In genomic region chr10:86889440-86889839, GRCm38 (mm10) we compare ENCODE assay signal across 17 mouse cellular contexts.
A peak's percentile ranks its signal among the peaks of the same experiment; 100 is the strongest.
DNase-seq lines count a peak whose midpoint lies in the region; ATAC-seq and TF ChIP-seq lines count a peak whose summit lies in the region.
"Had no signal": no experiment of that assay in that cellular context is flagged by ENCODE, and none has a peak within 500 bp of the region (broad histone marks: within the 10 kb centered on the region; RNA-seq: fewer than 3 reads in every experiment).

No protein-coding gene starts in this region.

- H3K4me1 ChIP-seq in heart, embryonic 10.5 days: no peaks in the 10 kb centered on the region
- peaks cover 5% of the 10 kb centered on the region; the same call in 1 of the 2 replicates for H3K4me1 ChIP-seq in liver, postnatal 0 days (ENCODE audit: insufficient read depth)
- H3K4me1 ChIP-seq in liver, embryonic 11.5 days (replicated peaks; ENCODE audit: control insufficient read depth, insufficient read depth, low read length): no peaks in the 10 kb centered on the region
- H3K4me1 ChIP-seq in bone marrow macrophage, adult 2 months (ENCODE audit: control insufficient read depth, insufficient read depth, low read length): peaks cover 50% of the 10 kb centered on the region
- H3K4me1 ChIP-seq: hindbrain, embryonic 12.5 days; limb, embryonic 15.5 days; stomach, embryonic 15.5 days had no signal

- H3K27me3 ChIP-seq in heart, embryonic 10.5 days (ENCODE audit: insufficient read depth, poor library complexity, severe bottlenecking): no peaks in the 10 kb centered on the region; the same call in 1 of the 2 replicates
- H3K27me3 ChIP-seq in liver, postnatal 0 days (ENCODE audit: insufficient read depth, low read length): no peaks in the 10 kb centered on the region
- H3K27me3 ChIP-seq in liver, embryonic 11.5 days (replicated peaks; ENCODE audit: control insufficient read depth, insufficient read depth, low read length): no peaks in the 10 kb centered on the region
- H3K27me3 ChIP-seq: hindbrain, embryonic 12.5 days; limb, embryonic 15.5 days; stomach, embryonic 15.5 days had no signal

- H3K9ac ChIP-seq in liver, postnatal 0 days (replicated peaks): no peak overlapping the region
- H3K9ac ChIP-seq in liver, embryonic 11.5 days (ENCODE audit: low read depth, low read length): no peak overlapping the region
- H3K9ac ChIP-seq: hindbrain, embryonic 12.5 days; limb, embryonic 15.5 days; lung, embryonic 14.5 days; stomach, embryonic 15.5 days had no signal

- no peak for TF ChIP-seq CTCF in liver, postnatal 0 days (IDR thresholded peaks at IDR 0.05; ENCODE audit: low read depth)
- no peak for TF ChIP-seq CTCF in bone marrow macrophage, adult 2 months (IDR thresholded peaks at IDR 0.05; ENCODE audit: low read depth, low read length)

- intact Hi-C loops in heart, postnatal 36 days (cut with DNase I): no loop called here

- no peak for TF ChIP-seq POLR2A in bone marrow macrophage, adult 2 months (IDR thresholded peaks at IDR 0.05; ENCODE audit: borderline replicate concordance, low read depth, low read length)

- H3K36me3 ChIP-seq in heart, embryonic 10.5 days: no peaks in the 10 kb centered on the region
- no peaks in the 10 kb centered on the region for H3K36me3 ChIP-seq in liver, postnatal 0 days (replicated peaks; ENCODE audit: insufficient read depth, low read length)
- no peaks in the 10 kb centered on the region for H3K36me3 ChIP-seq in liver, embryonic 11.5 days (ENCODE audit: control insufficient read depth, insufficient read depth, low read length)
- H3K36me3 ChIP-seq: G1E; hindbrain, embryonic 12.5 days; limb, embryonic 15.5 days; stomach, embryonic 15.5 days had no signal

- H3K9me3 ChIP-seq in heart, embryonic 10.5 days: no peaks in the 10 kb centered on the region
- H3K9me3 ChIP-seq in liver, postnatal 0 days (ENCODE audit: low read length): no peaks in the 10 kb centered on the region
- H3K9me3 ChIP-seq in liver, embryonic 11.5 days (ENCODE audit: control insufficient read depth, low read length): no peaks in the 10 kb centered on the region
- H3K9me3 ChIP-seq: G1E; hindbrain, embryonic 12.5 days; limb, embryonic 15.5 days; stomach, embryonic 15.5 days had no signal

- no peak for TF ChIP-seq EP300 in liver, postnatal 0 days (IDR thresholded peaks at IDR 0.05; ENCODE audit: low read depth)

- no peak overlapping the region for H3K4me3 ChIP-seq in heart, embryonic 10.5 days
- H3K4me3 ChIP-seq in liver, postnatal 0 days (ENCODE audit: low read depth, low read length): no peak overlapping the region
- H3K4me3 ChIP-seq in liver, embryonic 11.5 days (ENCODE audit: low read depth, low read length): no peak overlapping the region
- no peak overlapping the region for H3K4me3 ChIP-seq in bone marrow macrophage, adult 2 months (ENCODE audit: insufficient read depth, low read length)
- H3K4me3 ChIP-seq: hindbrain, embryonic 12.5 days; limb, embryonic 15.5 days; stomach, embryonic 15.5 days had no signal

- no peak overlapping the region for H3K27ac ChIP-seq in heart, embryonic 10.5 days
- H3K27ac ChIP-seq in liver, postnatal 0 days (ENCODE audit: low read depth): no peak overlapping the region
- H3K27ac ChIP-seq in liver, embryonic 11.5 days (ENCODE audit: low read depth, low read length): no peak overlapping the region
- peak overlapping the region; percentile 73 for H3K27ac ChIP-seq in bone marrow macrophage, adult 2 months (ENCODE audit: insufficient read depth, low read depth, low read length)
- H3K27ac ChIP-seq: hindbrain, embryonic 12.5 days; limb, embryonic 15.5 days; stomach, embryonic 15.5 days had no signal

- DNase-seq in adrenal gland, adult (ENCODE audit: inconsistent age in 2 of 2, low spot score in 1 of 2): peak; percentile 29 to 42
- no peak for DNase-seq in adrenal gland, adult 18-20 months (ENCODE audit: low spot score in 2 of 2)
- peak; percentile 48 for DNase-seq in heart, embryonic 10.5 days (ENCODE audit: low spot score)
- DNase-seq in heart, postnatal 36 days: no peak
- no peak for DNase-seq in liver, postnatal 0 days
- no peak for DNase-seq in liver, embryonic 11.5 days (ENCODE audit: low spot score)
- no peak for DNase-seq in cerebellum, postnatal 36 days
- DNase-seq: cerebellum, adult 2 months; gastrocnemius, postnatal 25 days; lung, embryonic 14.5 days; retina, postnatal 1 day had no signal

- peak; percentile 46; the same call in 1 of the 2 replicates for ATAC-seq in liver, postnatal 0 days
- no peak for ATAC-seq in liver, embryonic 11.5 days (replicated peaks; ENCODE audit: low FRiP score)
- ATAC-seq: midbrain, embryonic 16.5 days had no signal

- H3K4me2 ChIP-seq in liver, postnatal 0 days (ENCODE audit: low read depth, low read length): no peak overlapping the region
- H3K4me2 ChIP-seq in liver, embryonic 11.5 days: no peak overlapping the region
- H3K4me2 ChIP-seq: hindbrain, embryonic 12.5 days; limb, embryonic 15.5 days; lung, embryonic 14.5 days; stomach, embryonic 15.5 days had no signal

Comparison
In these comparisons a context has a peak if more than half of its experiments do, and no peak if none do; other contexts are left out.
1. DNase-seq: peak in adrenal gland, adult (2 of 2) and heart, embryonic 10.5 days (single experiment); none in adrenal gland, adult 18-20 months (0 of 2), heart, postnatal 36 days (0 of 2), liver, postnatal 0 days (single experiment), liver, embryonic 11.5 days (single experiment) and cerebellum, postnatal 36 days (0 of 2).